Mouse (Mus musculus): ENCODE measurements around the gene Pbp2.

The Pbp2 gene

DNA sequence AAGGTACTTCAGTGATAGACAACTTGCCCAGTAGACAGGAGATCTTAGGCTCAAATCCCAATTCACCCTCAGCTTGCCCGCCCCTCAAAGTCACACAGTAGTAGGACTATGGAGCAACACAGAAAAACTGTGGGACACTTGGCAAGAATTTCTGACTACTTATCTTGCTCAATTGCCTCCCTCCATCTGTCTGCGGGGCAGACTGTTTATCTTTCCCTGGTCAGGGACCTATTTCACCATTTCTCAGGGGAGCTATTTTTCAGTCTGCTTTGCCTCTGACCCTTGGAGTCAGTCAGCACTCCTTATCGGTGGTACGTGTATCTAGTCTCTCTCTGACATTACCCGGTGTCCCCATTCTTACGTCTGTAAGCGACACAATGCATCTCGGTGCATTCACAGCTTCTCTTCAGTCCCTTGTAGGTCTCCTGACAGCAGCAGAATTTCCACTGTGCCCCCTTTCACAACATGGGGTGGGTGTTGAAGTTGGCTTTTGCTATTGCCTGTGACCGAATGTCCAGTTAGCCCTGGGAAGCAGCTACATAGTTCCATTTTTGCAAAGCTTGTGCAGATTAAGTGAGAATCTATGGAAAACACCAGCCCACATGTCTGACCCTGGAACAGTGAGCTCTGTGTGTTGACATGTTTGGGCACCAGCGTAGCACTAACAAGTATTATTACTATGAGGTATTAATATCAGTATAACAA lies 7.6 kb downstream of the Pbp2 start:
- in situ Hi-C loops (cut with MboI, MseI) = no loop called here

DNA sequence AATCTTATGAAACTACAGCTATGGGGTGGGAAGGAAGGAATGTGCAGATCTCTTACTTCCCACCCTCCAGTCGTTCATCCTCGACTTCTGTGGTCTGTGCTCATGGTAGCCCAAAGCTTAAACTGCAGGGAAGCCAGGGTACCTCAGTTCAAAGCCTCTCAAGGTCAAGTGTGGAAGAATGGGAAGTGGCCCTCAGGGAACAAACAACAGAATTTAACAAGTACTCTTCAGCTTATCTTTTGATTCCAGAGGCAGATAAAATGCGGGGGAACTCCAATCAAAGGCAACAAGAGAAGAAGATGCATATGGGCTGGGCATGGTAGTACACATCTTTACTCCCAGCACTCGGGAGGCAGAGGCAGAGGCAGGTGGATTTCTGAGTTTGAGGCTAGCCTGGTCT lies 9.7 kb downstream of the Pbp2 start:
- in situ Hi-C loops (cut with MboI, MseI) = no loop called here

DNA sequence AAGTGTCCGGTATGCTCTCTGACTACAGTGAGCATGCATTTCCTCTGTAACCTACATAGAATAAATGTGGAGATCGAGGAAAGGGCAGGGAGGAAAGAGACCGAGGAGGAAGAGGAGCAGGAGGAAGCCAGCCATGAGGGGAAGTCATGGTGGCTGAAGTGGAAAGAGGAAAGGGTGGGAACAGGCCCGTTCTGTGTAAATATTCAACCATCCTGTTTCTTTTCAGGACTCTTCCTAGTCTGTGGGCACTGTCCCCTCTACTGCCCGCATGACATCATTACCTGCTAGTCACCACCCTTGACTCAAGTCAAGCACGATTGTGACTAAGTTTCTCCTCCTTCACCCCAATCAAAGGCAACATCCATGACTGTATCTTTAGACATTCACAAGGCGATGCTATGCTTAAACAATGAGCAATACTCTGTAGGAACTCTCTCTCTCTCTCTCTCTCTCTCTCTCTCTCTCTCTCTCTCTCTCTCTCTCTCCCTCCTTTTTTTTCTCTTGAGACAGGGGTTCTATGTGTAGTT lies 11.1 kb downstream of the Pbp2 start:
- in situ Hi-C loops (cut with MboI, MseI) = no loop called here

DNA sequence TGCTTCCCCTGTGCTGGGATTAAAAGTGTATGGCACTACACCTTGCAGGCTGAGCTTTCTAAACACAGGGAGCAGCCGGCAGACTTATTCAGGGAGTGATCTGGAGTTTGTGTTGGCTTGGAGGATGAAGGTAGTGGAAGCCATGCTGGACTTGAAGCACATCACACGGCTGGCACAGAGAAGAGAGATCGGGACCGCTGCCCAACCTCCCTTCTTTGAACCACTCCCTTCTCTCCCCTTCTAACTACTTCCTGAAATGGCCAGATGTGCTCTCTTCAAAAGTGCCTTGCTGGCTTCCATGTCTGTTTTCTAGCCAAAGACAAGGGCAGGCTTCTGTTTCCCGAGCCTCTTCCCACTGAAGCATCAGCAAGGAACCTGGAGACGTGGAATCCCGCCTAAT lies 12.6 kb downstream of the Pbp2 start:
- in situ Hi-C loops (cut with MboI, MseI) = no loop called here

DNA sequence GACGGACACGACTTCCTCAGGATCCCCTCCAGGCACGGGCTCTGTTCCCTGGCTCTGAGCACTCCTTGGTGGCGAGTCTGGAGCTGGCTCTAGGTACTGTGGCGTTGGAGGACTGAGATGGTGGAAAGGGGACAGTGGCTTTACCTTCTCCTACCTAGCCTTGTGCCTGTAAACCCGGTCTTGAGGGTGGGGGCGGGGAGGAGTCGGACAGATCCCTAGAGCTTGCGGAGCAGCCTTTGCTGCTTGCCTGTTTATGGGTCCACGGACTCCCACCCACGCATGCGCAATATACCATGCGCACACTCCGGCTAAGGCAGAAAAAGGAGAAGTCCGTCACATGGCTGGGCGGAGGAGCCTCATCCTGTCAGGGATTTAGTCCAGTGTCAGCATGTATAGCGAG lies 13.9 kb downstream of the Pbp2 start:
- in situ Hi-C loops (cut with MboI, MseI) = no loop called here

DNA sequence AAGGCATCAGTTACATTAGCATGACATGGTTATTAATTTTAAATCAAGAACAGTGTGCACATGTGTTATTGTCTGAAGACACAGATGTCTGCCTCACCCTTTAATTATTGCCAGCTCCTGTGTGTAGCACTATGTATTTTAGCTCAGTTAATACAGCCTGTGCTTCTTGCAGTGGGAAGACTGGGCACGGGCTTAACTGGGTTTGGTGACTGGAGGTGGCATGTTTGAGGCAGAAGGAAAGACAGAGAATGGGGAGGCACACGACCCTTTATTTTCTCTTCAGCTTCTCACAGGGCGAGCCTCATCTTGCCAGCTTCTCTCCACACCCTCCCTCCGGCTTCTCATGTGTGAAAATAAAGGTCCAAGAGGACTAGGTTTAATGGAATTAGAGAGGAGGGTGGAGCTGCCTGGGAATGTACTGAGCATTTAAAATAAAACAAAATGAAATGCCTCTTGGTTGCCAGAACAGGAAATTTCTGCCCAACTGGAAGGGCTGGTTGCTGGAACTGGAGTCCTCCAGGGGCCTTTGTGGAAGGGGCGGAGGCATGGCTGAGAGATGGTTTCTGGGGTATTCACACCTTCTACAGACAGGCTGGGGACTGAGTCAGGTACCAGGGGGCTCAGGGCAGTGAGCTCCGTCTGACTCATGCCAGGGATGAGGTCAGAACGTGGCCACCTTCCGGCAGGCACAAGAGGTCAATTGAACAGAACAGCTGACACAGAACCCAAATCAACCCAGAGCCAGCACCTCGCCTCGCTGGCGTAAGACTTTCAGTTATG lies 14.9 kb downstream of the Pbp2 start:
- in situ Hi-C loops (cut with MboI, MseI) = no loop called here

DNA sequence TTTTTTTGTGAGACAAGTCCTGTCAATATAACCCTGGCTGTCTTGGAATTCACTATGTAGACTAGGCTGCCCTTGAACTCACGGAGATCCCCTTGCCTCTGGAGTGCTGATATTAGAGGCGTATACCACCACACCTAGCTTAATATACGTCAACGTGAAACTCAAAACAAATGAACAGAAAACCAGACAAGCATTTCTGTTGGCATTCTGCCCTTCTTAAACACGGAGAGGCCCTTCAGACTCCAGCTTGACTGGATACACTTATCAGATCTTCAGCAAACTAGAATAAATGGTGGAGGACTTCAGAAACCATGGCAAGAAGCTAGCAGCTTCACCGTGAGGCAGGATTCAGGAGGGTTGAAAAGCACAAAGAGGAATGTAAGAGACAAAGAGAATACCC lies 16.1 kb downstream of the Pbp2 start:
- in situ Hi-C loops (cut with MboI, MseI) = no loop called here

DNA sequence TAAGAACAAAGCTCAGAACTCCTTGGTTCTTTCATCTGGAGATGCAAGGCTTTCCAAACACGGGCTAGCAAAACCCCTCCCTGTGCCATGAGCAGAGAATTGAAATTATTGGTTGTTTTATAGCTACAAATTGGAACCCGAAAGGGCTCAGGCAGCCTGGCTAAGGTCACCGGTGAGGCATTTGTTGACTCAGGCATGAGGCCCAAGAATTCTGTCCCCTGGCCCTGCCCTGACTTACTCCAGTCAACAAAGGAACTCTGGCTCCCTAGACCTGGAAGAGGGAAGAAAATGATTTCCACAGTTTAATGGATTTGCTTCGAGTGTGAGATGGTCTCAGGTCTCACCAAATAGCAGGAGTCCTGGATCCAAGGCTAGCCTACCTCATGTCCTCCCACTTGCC lies 17.8 kb downstream of the Pbp2 start:
- in situ Hi-C loops (cut with MboI, MseI) = no loop called here

DNA sequence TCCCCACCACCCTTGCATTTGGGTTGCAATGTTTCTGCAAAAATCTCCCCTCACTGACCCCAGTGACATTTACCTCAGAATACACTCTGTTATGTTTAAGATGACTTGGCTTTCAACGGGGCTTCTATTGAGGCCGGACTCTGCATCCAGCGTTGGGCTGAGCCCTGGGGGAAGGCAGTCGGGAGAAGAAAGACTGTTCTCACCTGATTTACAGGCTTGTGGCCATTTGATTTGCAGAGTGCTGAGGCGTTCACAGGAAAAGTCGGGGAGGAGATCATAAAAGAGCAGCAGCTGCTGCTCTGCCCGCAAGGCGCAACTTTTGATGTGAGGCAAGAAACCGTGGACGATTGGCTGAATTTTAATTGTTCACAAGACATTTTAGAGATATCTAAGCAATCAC lies 30.3 kb downstream of the Pbp2 start:
- in situ Hi-C loops (cut with MboI, MseI) = no loop called here

DNA sequence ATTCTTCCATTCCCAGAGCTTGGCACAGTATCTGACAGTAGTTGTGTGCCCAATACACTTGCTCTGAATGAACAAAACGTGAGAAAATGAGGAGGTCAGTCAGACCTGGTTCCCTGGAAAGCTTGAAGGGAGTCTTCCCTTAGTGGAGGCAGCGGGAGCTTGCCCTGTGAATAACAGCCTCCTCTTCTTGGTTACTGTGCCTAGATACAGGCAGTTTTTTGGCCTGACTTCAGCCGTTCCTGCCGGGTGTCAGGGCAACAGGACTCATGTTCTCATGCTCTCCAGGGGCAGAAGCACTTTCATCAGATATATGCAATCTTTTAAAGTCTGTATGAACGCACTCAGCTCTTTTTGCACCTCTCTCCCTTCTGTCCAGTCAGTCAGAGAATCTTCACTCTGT lies 30.9 kb downstream of the Pbp2 start:
- in situ Hi-C loops (cut with MboI, MseI) = no loop called here

DNA sequence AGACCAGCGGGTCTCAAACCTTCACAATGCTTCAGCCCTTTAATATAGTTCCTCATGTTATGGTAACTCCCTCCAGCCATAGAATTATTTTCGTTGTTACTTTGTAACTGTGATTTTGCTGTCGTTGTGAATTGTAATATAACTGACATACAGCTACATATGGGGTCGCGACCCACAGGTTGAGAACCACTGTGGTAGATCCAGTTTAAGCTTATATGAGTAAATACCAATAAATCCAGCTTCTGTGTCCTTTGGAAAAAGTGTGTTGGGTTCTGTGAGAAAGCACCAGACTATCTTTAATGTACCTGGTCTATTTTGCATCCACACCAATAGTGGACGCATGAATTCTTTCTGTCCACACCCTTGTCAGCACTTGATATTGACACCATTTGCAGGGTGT lies 31.9 kb downstream of the Pbp2 start:
- in situ Hi-C loops (cut with MboI, MseI) = no loop called here

DNA sequence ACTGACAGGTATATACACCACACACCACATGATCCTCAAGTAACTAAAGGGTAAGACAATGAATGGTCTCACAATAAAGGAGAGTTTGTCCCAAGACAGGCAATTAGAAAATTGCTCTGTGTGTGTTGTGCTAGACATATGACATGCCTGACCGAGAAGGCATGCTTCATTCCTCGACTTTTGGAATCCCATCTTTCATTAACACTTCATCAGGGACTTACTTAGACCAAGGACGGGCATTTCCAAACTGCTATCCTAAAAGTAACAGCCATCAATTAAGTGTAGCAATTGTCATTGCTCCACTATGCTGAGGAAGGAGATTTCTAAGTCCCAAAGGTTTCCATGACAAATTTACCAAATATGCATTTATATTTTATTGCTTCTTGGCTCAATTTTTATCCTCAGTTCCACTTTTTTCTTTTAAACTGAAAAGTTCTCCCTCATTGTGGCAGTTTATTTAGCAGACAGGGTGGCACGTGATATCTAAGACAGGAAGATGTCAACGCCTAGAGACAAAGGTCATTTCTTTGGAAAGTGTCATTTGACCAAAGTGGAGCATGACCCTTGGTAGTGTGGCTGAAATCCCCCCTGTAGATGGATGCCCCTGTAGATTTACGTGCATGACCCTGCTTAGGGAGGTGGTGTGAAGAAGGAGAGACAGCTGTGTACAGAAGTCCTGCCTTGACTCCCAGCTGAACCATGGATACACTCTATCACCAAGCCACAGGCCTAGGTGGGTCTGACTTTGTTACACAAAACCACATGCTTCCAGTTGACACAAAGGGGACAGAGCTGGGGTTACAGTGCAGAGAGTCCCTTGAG lies 33.5 kb downstream of the Pbp2 start:
- in situ Hi-C loops (cut with MboI, MseI) = no loop called here

DNA sequence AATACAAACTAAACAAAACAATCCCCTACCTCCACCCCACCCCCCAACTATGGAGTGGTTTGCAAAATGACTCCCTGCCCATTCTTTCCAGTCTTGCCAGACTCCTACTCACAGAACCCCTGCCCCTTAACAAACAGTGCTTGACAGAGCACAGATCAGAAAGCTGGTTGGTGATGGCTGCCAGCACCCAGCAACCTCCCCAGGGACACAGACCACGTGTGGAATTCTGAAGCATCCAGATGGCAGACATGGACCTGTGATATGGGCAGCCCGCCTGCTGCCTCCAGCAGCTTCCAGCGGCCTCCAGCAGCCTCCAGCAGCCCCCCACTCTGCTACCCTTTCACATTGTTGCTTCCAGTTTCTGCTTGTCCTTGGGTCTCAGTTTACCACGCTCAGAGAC lies 35.0 kb downstream of the Pbp2 start:
- in situ Hi-C loops (cut with MboI, MseI) = no loop called here

DNA sequence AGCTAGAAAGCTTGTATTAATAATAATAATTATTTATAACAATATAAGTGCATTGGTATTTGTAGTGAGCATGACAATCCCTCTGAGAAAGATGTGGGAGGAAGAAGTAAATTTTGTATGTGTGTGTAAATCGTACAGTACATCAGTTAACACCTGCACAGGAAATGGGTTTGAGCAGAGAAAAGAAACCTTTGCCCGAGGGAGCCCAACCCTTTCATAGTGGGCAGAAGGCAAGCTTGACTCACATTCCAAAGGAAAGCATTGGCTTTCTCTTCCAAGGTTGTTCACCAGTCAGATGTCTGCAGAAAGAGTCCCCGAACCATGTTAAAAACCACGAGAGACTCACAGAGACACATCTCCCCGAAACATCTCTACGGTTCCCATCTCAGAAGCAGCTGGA lies 37.1 kb downstream of the Pbp2 start:
- in situ Hi-C loops (cut with MboI, MseI) = no loop called here

DNA sequence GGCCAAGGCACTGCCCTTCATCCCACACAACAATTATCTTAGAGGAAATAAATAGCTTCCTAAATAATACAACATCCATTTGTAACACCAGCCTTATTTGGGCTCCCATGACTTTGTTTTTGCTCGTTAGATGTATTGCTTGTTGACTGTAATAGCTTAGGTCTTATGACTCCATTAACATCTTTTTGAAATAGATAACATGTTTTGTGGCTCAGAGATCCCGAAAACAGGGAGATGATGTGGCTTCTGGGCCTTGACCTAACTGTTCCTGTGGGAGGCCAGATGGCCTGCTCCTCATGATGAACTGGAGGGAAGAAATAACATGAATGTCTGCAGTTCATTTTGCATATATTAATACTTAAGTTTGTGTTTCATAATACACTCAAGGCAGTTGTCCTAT lies 38.4 kb downstream of the Pbp2 start:
- in situ Hi-C loops (cut with MboI, MseI) = no loop called here

DNA sequence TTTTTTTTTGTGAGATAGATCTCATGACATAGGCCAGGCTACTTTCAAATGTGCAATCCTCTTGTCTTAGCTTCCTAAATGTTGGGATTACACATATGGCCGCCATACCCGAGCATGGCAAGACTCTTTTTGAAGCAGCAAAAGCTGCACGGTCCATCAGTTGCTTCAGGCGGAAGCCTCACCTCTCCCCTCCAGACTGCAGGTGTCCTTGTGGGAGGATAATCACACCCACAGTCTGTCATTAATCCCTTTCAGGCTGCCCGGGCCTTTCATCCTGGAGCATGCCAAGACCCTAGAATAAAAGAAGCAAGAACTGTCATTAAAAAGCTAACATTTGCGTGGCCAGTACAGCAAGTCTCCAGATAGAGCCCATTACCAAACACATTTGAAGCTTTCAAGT lies 40.6 kb downstream of the Pbp2 start:
- in situ Hi-C loops (cut with MboI, MseI) = no loop called here

DNA sequence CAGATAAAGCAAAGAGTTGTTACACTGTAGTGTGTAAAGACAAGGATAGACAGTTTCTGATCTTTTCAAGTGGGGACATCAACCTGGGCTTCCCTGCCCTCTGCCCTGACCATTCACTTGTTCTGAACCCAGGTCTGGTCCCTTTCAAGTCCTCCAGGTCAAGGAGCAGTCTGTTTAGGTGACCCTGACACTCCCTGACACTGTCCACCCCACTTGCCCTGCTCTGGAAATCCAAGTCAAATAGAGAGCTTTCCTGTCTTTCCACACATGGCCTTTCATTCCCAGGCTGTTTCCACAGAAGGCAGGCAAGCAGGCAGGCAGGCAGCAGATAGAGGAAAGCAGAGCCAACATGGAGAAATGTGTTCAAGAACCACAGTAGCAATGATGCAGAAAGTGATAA lies 41.8 kb downstream of the Pbp2 start:
- in situ Hi-C loops (cut with MboI, MseI) = no loop called here

DNA sequence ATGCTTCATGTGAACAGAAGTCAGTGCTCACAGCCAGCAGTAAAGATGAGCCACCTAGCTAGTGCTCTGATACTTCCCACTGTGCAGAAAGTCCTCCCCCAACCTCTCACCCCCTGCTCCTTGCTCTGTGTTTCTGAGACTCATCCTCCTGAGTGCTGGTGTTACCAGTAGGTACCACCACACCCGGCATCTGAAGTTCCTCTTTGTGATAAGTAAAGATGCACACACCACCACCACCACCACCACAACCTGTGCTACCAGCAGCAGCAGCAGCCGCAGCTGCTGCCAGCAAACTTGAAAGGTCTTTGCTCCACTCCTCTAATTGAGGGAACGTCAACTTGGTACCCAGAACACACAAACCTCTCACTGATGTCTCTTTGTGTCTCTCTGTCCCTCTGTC lies 43.0 kb downstream of the Pbp2 start:
- in situ Hi-C loops (cut with MboI, MseI) = no loop called here

DNA sequence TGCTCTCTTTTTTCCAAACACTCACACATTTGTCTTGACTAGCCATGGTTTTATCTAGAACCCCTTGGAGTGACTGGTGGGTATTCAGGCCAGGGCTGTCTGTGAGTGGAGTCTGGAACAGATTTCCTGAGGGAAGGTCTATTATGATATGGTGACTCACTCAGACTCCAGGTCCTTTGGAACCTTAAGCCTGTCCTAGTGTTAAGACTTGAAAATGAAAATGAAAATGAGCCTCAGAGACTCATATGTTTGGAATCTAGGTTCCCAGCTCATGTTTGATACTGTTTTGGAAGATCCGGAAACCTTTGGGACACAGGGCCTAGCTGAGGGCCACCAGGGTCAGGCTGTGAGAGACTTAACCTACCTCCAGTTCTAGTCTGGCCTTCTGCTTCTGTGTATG lies 44.1 kb downstream of the Pbp2 start:
- in situ Hi-C loops (cut with MboI, MseI) = no loop called here

DNA sequence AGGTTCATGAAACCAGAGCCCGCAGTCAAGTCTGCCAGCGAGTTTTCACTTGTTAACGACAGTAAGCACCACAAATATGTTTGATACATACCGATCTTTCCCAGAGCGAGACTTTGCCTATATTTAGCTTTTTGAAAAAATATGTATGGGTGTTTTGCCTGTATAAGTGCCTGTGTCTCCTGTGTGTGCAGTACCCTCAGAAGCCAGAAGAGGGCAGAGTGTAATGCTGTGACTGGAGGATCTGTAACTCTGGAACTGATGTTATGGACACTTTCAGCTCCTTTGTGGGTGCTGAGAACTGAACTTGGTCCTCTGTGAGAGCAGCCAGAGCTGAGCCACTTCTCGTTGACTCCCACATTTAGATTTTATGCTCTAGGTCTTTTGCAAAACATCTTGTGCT lies 46.1 kb downstream of the Pbp2 start:
- in situ Hi-C loops (cut with MboI, MseI) = no loop called here

DNA sequence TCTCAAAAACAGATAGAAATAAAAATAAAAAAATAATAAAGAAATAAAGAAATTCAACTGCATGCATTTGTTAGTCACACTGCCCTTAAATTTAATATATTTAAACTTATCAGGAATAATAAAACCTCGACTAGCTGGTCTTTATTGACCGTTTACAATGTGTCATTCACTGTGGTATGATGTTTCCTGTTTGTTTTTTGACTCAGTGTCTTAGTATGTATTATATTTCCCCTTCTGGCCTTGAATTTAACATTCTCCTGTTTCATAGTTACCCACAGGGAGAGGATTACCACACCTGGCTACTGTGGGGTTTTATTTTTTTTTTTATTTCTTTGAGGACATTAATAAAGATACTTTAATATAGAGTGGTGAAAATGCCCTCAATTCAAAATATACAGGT lies 47.6 kb downstream of the Pbp2 start:
- in situ Hi-C loops (cut with MboI, MseI) = no loop called here

DNA sequence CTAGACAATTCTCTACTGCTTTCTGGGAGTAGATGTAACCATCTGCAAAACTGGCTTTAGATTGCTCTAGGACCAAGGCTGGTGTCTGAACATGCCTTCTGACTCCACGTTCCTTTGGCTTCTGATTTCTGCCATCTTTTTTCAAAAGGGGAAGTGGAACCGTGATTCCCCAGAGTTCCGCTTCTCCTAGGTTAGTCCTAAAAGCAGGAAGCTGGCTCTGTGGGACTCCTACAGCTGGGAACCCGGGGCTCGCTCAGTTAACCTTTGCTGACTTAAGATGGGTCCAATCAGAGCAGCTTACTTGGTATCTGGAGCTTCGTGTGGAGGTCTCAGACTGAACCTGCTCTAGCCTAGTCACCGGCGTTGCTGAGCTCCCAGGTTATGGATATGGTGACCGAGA lies 49.1 kb downstream of the Pbp2 start:
- in situ Hi-C loops (cut with MboI, MseI) = no loop called here
